In genomic region chr6:125238396-125238795, GRCm38 (mm10) we compare ENCODE assay signal across 21 mouse cellular contexts. TPM values are rescaled to one million over a fixed set of nuclear protein-coding genes. Genes with fewer than 3 reads are reported as not detected.
DNase-seq lines count a peak whose midpoint lies in the region; ATAC-seq and TF ChIP-seq lines count a peak whose summit lies in the region.
"Had no signal": no experiment of that assay in that cellular context is flagged by ENCODE, and none has a peak within 500 bp of the region (broad histone marks: within the 10 kb centered on the region; RNA-seq: fewer than 3 reads in every experiment).

No protein-coding gene starts in this region.

- WGBS in intestine, postnatal 0 days = 48% methylated on average over 6 of the region's 6 CpGs
- 51% methylated on average over 6 of the region's 6 CpGs for WGBS in intestine, embryonic 16.5 days
- 6% methylated on average over 6 of the region's 6 CpGs for WGBS in bone marrow, adult 2 months
- WGBS in thymus, adult 2 months = 5% methylated on average over 6 of the region's 6 CpGs

- no peak for ATAC-seq in intestine, postnatal 0 days
- no peak for ATAC-seq in intestine, embryonic 16.5 days
- ATAC-seq: forebrain, embryonic 15.5 days had no signal

- DNase-seq in 416B (ENCODE audit: low read depth) = peak; percentile 37
- peak; percentile 80 for DNase-seq in thymus, adult 2 months
- no peak for DNase-seq in testis, postnatal 14 days (ENCODE audit: low spot score)
- DNase-seq in neural tube, embryonic 10.5 days (ENCODE audit: extremely low spot score, low spot score) = no peak
- no peak for DNase-seq in urinary bladder, postnatal 4 days (ENCODE audit: low spot score in 2 of 2)
- DNase-seq: adrenal gland, adult 8-10 months; cerebellum, adult 8-10 months; gastrocnemius, adult 2 months; heart, adult 18-20 months; heart, postnatal 14 days; layer of hippocampus, postnatal 36 days; lung, postnatal 14 days; right cerebral cortex, adult 18-20 months; spleen, adult 18-20 months had no signal

- TF ChIP-seq CTCF in intestine, postnatal 0 days (IDR thresholded peaks at IDR 0.05; ENCODE audit: low read depth) = peak; percentile 25; the same call in 1 of the 2 replicates
- no peak for TF ChIP-seq CTCF in bone marrow, adult 2 months (IDR thresholded peaks at IDR 0.05; ENCODE audit: control insufficient read depth, insufficient read depth, low read length)
- no peak for TF ChIP-seq CTCF in thymus, adult 2 months (IDR thresholded peaks at IDR 0.05; ENCODE audit: borderline replicate concordance, control insufficient read depth, extremely low read depth, insufficient read depth, low read length, poor library complexity)

- H3K4me1 ChIP-seq in intestine, postnatal 0 days (replicated peaks; ENCODE audit: control insufficient read depth, insufficient read depth, low read length) = no peaks in the 10 kb centered on the region
- H3K4me1 ChIP-seq in intestine, embryonic 16.5 days (ENCODE audit: control insufficient read depth, insufficient read depth, low read length) = no peaks in the 10 kb centered on the region
- H3K4me1 ChIP-seq in bone marrow, adult 2 months (ENCODE audit: control insufficient read depth, insufficient read depth, low read length) = peaks cover 10% of the 10 kb centered on the region
- H3K4me1 ChIP-seq in thymus, adult 2 months (replicated peaks; ENCODE audit: control insufficient read depth, insufficient read depth, low read length) = peaks cover 65% of the 10 kb centered on the region
- H3K4me1 ChIP-seq: forebrain, embryonic 15.5 days; hindbrain, embryonic 15.5 days had no signal

- H3K36me3 ChIP-seq in intestine, postnatal 0 days (ENCODE audit: control insufficient read depth, insufficient read depth) = no peaks in the 10 kb centered on the region
- H3K36me3 ChIP-seq in intestine, embryonic 16.5 days (ENCODE audit: control insufficient read depth, insufficient read depth, low read length) = no peaks in the 10 kb centered on the region
- peaks cover 11% of the 10 kb centered on the region for H3K36me3 ChIP-seq in thymus, adult 2 months (ENCODE audit: control insufficient read depth, insufficient read depth, low read length)
- H3K36me3 ChIP-seq: forebrain, embryonic 15.5 days; hindbrain, embryonic 15.5 days; midbrain, embryonic 10.5 days had no signal

- H3K27ac ChIP-seq in intestine, postnatal 0 days (ENCODE audit: low read depth, low read length) = no peak overlapping the region
- H3K27ac ChIP-seq in intestine, embryonic 16.5 days (ENCODE audit: low read length) = no peak overlapping the region
- 0 out of 2 replicates have a peak overlapping the region, but pooled peaks have one; percentile 25 for H3K27ac ChIP-seq in bone marrow, adult 2 months (ENCODE audit: control insufficient read depth, insufficient read depth, low read depth, low read length, poor library complexity)
- H3K27ac ChIP-seq in thymus, adult 2 months (ENCODE audit: control insufficient read depth, insufficient read depth, low read length) = peak overlapping the region; percentile 99
- H3K27ac ChIP-seq: forebrain, embryonic 15.5 days; gastrocnemius, adult 2 months; hindbrain, embryonic 15.5 days; midbrain, embryonic 10.5 days; stomach, postnatal 0 days had no signal

- H3K9ac ChIP-seq in intestine, postnatal 0 days (ENCODE audit: low read depth, low read length) = no peak overlapping the region
- no peak overlapping the region for H3K9ac ChIP-seq in intestine, embryonic 16.5 days (ENCODE audit: low read depth, low read length)
- H3K9ac ChIP-seq: forebrain, embryonic 15.5 days; hindbrain, embryonic 15.5 days had no signal

- no peaks in the 10 kb centered on the region for H3K9me3 ChIP-seq in intestine, postnatal 0 days (ENCODE audit: control insufficient read depth)
- H3K9me3 ChIP-seq in intestine, embryonic 16.5 days (ENCODE audit: control insufficient read depth, low read length) = no peaks in the 10 kb centered on the region
- H3K9me3 ChIP-seq: forebrain, embryonic 15.5 days; hindbrain, embryonic 15.5 days; midbrain, embryonic 10.5 days had no signal

- H3K27me3 ChIP-seq in intestine, postnatal 0 days (replicated peaks; ENCODE audit: control insufficient read depth, insufficient read depth, low read length) = no peaks in the 10 kb centered on the region
- H3K27me3 ChIP-seq in intestine, embryonic 16.5 days (replicated peaks; ENCODE audit: control insufficient read depth, insufficient read depth, low read length) = no peaks in the 10 kb centered on the region
- no peaks in the 10 kb centered on the region for H3K27me3 ChIP-seq in thymus, adult 2 months (ENCODE audit: control insufficient read depth, insufficient read depth, low read length)
- H3K27me3 ChIP-seq: forebrain, embryonic 15.5 days; hindbrain, embryonic 15.5 days had no signal

- H3K4me2 ChIP-seq in intestine, postnatal 0 days (replicated peaks; ENCODE audit: low read depth) = no peak overlapping the region
- H3K4me2 ChIP-seq in intestine, embryonic 16.5 days (ENCODE audit: low read depth, low read length) = no peak overlapping the region
- H3K4me2 ChIP-seq: forebrain, embryonic 15.5 days; hindbrain, embryonic 15.5 days had no signal

- no peak for TF ChIP-seq POLR2A in bone marrow, adult 2 months (IDR thresholded peaks at IDR 0.05; ENCODE audit: borderline replicate concordance, control insufficient read depth, low read depth, low read length)
- no peak for TF ChIP-seq POLR2A in thymus, adult 2 months (IDR thresholded peaks at IDR 0.05; ENCODE audit: control insufficient read depth, extremely low read depth, insufficient read depth, low read length, poor library complexity)

- H3K4me3 ChIP-seq in intestine, postnatal 0 days (ENCODE audit: low read depth, low read length) = no peak overlapping the region
- no peak overlapping the region for H3K4me3 ChIP-seq in intestine, embryonic 16.5 days (ENCODE audit: low read length)
- H3K4me3 ChIP-seq in bone marrow, adult 2 months (replicated peaks; ENCODE audit: control insufficient read depth, low read depth, low read length) = no peak overlapping the region
- H3K4me3 ChIP-seq in thymus, adult 2 months (ENCODE audit: control insufficient read depth, insufficient read depth, low read length) = no peak overlapping the region; the same call in 1 of the 2 replicates
- H3K4me3 ChIP-seq: forebrain, embryonic 15.5 days; gastrocnemius, adult 2 months; hindbrain, embryonic 15.5 days; midbrain, embryonic 10.5 days had no signal

RNA-seq across cellular contexts. Expression of gene Cd27, which starts 1.6 kb away (rescaled TPM):
- polyA plus RNA-seq in intestine, postnatal 0 days (2015; fragmentation: Nextera tagmentation; extraction: Ambion mirVana) = 0.78 and 2.1 TPM in 2 replicates
- 2.0 and 2.3 TPM in 2 replicates for polyA plus RNA-seq in intestine, embryonic 16.5 days (2015; fragmentation: Nextera tagmentation; extraction: Ambion mirVana)
- polyA plus RNA-seq in bone marrow, adult 2 months (2011; ENCODE audit: insufficient read depth, insufficient read length, low replicate concordance, missing spikeins) = 7.0 and 10.7 TPM in 2 replicates
- polyA plus RNA-seq in thymus, adult 2 months (2012; rRNA removed) = 1,056 and 1,075 TPM in 2 replicates

RNA-seq across cellular contexts. Expression of gene Tapbpl, which starts 6.7 kb away (rescaled TPM):
- 25.9 and 26.7 TPM in 2 replicates for polyA plus RNA-seq in intestine, postnatal 0 days (2015; fragmentation: Nextera tagmentation; extraction: Ambion mirVana)
- 13.3 and 14.4 TPM in 2 replicates for polyA plus RNA-seq in intestine, embryonic 16.5 days (2015; fragmentation: Nextera tagmentation; extraction: Ambion mirVana)
- polyA plus RNA-seq in bone marrow, adult 2 months (2011; ENCODE audit: insufficient read depth, insufficient read length, low replicate concordance, missing spikeins) = 4.1 and 6.2 TPM in 2 replicates
- 64.2 and 67.6 TPM in 2 replicates for polyA plus RNA-seq in thymus, adult 2 months (2012; rRNA removed)

RNA-seq across cellular contexts. Expression of gene Vamp1, which starts 23.0 kb away (rescaled TPM):
- polyA plus RNA-seq in intestine, postnatal 0 days (2015; fragmentation: Nextera tagmentation; extraction: Ambion mirVana) = 2.7 and 3.4 TPM in 2 replicates
- 5.0 and 5.9 TPM in 2 replicates for polyA plus RNA-seq in intestine, embryonic 16.5 days (2015; fragmentation: Nextera tagmentation; extraction: Ambion mirVana)
- 11.3 and 32.6 TPM in 2 replicates for polyA plus RNA-seq in bone marrow, adult 2 months (2011; ENCODE audit: insufficient read depth, insufficient read length, low replicate concordance, missing spikeins)
- 372 and 423 TPM in 2 replicates for polyA plus RNA-seq in thymus, adult 2 months (2012; rRNA removed)

RNA-seq across cellular contexts. Expression of gene Mrpl51, which starts 46.8 kb away (rescaled TPM):
- polyA plus RNA-seq in intestine, postnatal 0 days (2015; fragmentation: Nextera tagmentation; extraction: Ambion mirVana) = 270 and 282 TPM in 2 replicates
- polyA plus RNA-seq in intestine, embryonic 16.5 days (2015; fragmentation: Nextera tagmentation; extraction: Ambion mirVana) = 267 and 284 TPM in 2 replicates
- 153 and 193 TPM in 2 replicates for polyA plus RNA-seq in bone marrow, adult 2 months (2011; ENCODE audit: insufficient read depth, insufficient read length, low replicate concordance, missing spikeins)
- polyA plus RNA-seq in thymus, adult 2 months (2012; rRNA removed) = 68.1 and 70.7 TPM in 2 replicates

RNA-seq across cellular contexts. Expression of gene Ncapd2, which starts 46.9 kb away (rescaled TPM):
- polyA plus RNA-seq in intestine, postnatal 0 days (2015; fragmentation: Nextera tagmentation; extraction: Ambion mirVana) = 17.9 and 19.0 TPM in 2 replicates
- 67.8 and 78.0 TPM in 2 replicates for polyA plus RNA-seq in intestine, embryonic 16.5 days (2015; fragmentation: Nextera tagmentation; extraction: Ambion mirVana)
- 314 and 361 TPM in 2 replicates for polyA plus RNA-seq in bone marrow, adult 2 months (2011; ENCODE audit: insufficient read depth, insufficient read length, low replicate concordance, missing spikeins)
- polyA plus RNA-seq in thymus, adult 2 months (2012; rRNA removed) = 430 and 598 TPM in 2 replicates

Comparison
In these comparisons a context has a peak if more than half of its experiments do, and no peak if none do; other contexts are left out.
1. H3K27ac ChIP-seq: peak in bone marrow, adult 2 months (single experiment) and thymus, adult 2 months (single experiment); none in intestine, postnatal 0 days (single experiment) and intestine, embryonic 16.5 days (single experiment).
2. DNase-seq: peak in 416B (single experiment) and thymus, adult 2 months (single experiment); none in testis, postnatal 14 days (single experiment), neural tube, embryonic 10.5 days (single experiment) and urinary bladder, postnatal 4 days (0 of 2).
3. RNA of gene Cd27, which starts 1.6 kb away (polyA plus RNA-seq): 1,056 to 1,075 TPM in thymus, adult 2 months; 7.0 to 10.7 TPM in bone marrow, adult 2 months, 2.0 to 2.3 TPM in intestine, embryonic 16.5 days and 0.78 to 2.1 TPM in intestine, postnatal 0 days; every median in the first group is over 10 times any median in the second.
4. RNA of gene Vamp1, which starts 23.0 kb away (polyA plus RNA-seq): 372 to 423 TPM in thymus, adult 2 months; 11.3 to 32.6 TPM in bone marrow, adult 2 months, 5.0 to 5.9 TPM in intestine, embryonic 16.5 days and 2.7 to 3.4 TPM in intestine, postnatal 0 days; every median in the first group is over 10 times any median in the second.